Mouse (Mus musculus) lung, postnatal 25 days (tissue): ENCODE data around the gene Car8.

ENCODE experiments used
- DNase-seq: peaks from one replicate; pipeline ENCODE4 v3.0.0; 2022; ENCODE audit warnings: low spot score

Car8 gene

DNA sequence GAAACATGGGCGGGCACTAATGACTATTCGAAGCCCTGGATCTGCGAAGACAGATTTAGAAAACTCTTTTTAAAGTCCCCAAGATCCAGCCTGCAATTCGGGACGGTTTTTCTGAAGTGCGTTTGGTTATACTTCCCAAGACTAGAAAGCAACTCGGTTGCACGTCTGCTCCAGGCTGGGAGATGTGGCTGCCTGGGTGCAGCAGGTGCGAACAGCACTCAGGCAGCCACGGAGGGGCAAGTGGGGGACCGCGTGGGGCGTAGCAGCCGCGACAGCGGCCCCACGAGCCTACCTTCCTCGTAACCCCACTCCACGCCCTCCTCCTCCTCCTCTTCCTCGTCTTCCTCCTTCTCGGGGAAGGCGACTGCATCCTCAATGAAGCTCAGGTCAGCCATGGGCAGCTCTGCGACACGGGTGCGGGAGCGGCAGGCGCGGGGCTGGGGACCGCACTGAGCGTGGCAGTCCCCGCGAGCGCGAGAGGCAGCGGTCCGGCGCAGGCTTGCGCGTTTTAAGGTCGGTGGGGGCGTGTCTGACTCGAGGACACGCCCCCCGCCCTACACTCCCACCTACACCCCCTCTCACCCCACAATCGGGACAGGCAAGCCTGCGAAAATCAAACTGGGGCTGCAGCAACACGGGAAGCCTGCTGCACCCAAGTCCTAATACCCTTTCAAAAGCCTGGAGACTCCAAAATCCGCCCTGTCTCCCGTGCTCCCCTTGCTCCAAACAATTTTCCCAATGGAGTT, at the start of gene Car8:
Car8 (minus strand) TSS at position 482 of the 746 bp plus-strand sequence.
- peak; percentile 20 for DNase-seq

DNA sequence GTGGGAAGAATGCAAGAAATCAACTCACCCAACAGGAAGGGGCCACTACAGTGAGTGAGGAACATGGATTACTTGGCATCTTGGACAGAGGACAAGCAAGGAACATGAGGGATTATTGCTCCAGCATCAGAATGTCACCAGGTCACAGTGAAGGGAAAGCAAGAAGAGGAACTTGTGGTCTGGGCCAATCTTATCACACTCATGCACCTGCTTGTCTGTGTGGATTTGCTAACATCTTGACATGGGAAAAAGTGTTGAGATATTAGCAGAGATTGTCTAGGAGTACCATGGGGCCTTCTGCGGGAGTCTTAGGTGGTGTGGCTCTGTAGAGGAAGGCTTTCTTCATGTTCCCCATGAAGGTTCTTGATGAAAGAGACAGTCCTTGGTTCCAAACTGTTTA, 46.1 kb upstream of the Car8 start:
- no peak for DNase-seq

DNA sequence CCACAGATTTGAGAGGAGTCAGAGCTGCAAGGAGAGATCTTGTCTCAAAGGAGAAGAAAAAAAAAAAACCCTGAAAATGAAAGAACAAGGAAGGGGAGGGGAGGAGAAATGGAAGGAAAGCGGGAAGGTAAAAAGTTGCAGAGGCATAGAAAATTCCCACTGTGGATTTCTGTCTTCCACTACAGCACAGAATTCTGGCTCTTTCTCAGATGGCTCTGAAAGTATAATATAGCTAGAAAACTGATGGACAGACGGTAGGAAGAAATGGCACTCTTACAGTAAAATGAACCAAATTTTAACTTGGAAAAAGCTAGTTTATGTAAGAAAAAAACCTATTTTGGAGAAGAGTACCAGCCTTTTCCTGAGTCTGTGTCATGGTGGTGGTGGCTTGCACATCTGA, 39.3 kb upstream of the Car8 start:
- DNase-seq: no peak

DNA sequence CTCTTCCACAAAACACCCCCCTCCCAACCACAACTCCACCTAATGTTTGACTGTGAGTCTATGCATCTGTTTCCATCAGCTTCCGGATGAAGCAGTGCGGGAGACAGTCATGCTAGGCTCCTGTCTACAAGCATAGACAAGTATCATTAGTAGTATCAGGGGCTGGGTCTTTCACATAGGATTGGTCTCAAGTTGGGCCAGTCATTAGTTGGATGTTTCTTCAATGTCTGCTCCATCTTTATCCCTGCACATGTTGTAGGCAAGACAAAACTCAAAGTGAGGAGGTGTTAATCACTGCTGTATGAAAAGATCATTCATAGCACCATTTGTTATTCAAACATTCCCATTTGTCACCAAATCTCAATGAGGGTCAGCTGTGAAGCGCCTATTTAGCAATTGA, 11.0 kb upstream of the Car8 start:
- no peak for DNase-seq

DNA sequence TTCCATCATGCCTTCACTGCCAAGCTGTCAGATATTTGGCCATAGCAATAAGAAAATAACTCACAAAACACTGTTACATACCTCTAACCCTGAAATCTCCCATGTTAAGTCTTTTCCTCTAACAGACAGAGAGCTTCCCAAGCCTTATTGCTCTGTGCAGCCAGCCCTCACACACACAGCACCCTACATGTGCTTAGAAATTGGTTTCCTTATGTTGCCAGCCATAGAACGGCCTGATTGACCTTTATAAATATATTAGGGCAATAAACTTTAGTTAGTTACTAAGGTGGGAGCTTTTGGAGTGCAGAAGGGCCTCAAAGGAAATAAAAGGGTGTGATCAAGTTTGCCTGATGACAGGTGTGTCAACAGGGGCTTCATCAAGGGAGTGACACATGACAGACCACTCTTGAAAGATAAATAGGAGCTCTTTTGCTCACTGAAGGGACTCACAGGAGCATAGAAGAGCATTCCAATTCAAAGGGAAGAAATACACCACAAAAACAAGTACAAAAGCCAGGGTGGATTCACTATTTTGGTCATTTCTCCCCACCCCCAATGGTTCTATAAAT, 6.7 kb upstream of the Car8 start:
- no peak for DNase-seq

DNA sequence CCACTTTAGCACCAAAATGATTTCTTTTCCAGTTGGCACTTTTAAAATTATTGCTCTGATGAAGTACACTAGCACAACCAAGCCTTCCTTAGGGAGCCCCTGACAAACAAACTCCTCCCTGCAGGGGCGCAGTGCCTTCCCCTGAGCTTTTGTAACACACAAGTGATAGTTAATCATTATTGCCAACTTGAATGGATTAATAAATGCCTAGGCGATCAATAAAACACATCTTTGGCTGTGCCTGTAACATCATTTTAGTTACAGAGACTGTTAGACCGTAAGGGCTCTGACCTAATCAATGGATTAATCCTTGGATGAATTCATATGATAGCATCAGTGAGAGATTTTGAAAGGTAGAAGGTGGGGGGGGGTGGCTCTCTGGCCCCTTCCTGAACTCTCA, 6.2 kb upstream of the Car8 start:
- no peak for DNase-seq

DNA sequence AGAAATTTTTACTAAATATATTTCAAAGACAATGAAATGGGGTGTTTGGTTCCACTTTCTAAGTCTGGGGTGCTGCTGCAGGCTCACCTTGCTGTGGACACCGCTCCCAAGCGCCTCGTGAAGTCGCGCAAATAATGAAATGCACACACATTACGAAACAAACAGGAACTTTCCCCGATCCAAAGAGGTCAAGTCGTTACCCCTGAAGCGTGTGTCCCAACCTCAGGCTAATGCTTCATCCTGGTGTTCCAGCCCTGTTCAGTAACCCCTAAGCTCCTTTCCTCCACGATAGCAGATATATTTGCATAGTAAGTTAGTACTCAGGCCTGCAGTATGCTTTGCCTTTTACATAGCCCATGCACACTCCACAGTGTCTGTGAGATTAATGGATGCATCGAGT, 858 bp upstream of the Car8 start:
- DNase-seq: peak; percentile 66

DNA sequence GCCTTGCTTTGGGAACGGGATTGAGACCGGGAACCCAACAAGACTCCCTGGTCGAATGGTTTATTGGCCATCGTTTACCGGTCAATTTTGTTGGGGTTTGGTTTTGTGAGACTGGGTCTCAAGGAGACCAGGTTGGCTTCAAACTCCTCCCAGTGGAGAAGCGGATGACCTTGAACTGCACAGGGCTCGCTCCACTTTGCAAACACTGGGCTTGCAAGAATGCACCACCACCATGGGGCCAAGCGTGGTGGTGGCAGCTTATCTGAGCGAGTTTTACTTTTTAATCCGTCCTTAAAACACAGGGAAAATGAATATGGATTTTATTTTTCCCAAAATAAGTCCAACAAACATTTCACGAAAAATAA, 447 bp upstream of the Car8 start:
- DNase-seq: no peak

DNA sequence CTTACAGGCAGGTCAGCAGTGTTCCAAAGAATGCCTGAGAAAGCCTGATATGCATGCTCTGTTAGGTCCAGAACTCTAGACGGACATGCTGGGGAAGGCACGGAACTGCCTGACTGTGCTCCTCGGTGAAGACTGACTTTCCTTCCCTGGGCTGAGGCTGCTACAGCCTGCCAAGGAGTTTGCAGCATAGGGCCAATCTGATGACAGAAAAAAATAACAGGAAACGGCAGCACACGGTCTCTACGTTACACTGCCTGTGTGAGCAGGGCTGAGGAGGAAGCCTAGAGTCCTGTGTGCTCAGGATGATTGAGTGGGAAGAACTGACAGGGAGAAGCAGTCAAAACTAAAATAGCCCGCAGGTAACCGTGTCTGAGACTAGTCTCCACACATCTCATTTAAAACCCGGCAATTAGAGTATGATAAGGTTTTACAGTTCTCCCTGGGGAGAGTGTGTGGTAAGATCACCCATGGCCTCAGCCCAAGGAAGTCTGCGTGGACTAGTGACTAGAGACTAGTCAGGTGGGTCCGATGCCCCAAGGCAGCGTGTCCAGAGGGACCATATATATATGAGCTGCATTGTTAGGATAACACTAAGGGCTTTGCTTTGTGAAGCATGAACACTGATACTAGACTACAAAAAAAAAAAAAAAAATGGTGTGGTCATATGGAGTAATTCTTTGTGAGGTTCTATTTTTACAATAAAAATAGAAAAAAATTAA, 6.3 kb downstream of the Car8 start:
- peak; percentile 20 for DNase-seq

DNA sequence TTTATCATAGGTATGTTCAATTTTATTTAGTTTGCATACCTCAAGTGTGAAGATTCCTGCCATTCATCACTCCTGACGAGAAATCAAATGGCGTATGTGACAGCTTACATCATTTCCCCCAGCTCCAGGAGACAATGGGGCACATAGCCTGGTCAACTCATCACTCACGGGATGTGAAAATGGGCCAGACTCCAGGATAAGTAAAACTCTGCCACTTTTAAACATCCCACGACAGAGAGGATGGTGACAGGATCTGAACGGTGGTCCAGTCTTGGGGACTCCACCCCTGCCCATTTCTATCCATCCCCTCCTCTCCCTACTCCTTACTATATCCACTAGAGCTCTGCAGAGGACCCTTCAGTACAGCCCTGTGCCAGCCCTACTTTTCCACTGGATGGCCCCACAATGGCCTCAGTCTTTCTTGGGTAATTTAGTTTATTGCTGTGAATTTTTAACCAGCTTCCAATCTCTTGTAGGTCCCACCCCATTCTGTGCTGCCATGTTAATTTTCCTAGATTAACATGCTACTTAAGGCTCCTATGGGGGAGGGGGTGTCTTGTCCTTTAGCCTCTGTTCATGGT, 7.5 kb downstream of the Car8 start:
- no peak for DNase-seq

DNA sequence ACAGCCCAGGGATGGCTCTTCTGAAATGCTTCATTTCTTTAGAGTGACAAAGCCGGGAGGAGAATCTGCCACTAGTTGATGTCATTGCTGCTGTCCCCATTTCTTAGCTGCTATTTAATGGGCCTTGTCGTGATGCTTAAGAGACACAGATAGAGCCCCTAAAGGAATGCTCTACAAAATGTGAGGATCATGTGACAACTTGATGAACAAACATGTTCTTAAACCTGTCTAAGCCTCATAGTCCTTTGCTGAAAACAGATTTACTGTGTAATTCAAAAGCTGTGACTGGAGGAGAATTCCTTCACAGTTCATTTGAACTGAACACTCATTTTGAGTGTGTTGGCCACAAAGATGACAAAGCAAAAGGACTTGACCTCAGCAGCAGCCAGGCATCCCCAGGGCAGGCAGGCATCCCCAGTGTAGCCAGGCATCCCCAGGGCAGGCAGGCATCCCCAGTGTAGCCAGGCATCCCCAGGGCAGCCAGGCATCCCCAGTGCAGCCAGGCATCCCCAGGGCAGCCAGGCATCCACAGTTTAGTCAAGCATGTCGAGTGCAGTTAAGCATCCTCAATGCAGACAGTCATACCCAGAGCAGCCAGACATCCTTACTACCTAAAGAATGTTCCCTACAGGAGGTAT, 9.1 kb downstream of the Car8 start:
- no peak for DNase-seq

DNA sequence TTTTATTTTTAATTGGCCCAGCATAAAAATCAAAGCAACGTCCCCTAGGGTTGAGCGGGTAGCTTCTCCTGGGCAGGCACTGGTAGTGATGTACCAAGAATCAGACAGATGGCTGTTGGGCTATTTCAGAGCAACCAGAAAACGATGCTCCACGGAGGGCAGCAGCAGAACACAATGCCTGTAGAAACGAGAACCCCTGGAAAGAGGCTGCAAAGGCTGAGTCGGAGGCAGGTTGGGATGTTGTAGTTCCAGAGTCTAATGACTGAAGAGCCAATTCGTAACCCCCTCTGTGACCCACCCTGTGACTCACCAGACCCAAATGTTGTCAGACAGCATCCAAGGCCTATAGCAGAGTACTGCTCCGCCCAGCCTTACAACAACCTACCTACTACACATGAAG, 19.9 kb downstream of the Car8 start:
- DNase-seq: no peak

DNA sequence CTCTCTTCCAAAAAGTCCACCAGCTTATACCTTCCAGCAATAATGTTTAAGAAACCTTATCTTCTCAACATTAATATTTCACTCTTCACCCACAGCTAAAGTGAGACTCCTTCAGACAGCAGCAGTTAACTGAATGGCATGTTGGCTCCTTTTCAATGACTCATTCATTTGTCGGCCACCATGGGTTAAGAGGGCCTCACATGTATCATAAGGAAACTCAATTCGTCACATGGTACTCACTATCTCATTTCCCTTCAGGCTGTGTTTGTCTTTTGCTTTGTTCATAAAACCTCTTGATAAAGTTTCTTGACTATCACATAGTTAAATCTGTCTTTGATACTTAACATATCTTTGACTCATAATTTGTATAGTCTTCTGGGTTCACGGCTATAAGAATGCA, 20.8 kb downstream of the Car8 start:
- DNase-seq: no peak

DNA sequence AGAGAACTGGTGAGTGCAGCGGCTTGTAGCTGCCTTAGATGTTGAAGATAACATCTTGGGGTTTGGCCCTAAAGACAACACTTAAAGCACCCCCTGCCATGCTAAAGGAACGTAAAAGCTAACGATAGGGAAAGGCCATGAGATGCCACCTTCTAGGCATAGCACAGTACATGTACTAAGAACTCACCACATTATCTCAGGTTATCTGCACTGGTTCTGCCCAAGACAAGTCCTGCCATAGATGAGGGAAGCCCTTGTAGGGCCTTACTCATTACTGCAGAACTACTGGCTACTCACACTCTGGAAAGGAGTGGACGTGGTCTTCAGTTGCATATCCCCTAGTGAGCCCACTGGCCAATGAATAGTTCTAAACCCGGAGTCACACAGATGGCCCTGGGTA, 21.6 kb downstream of the Car8 start:
- DNase-seq: no peak

DNA sequence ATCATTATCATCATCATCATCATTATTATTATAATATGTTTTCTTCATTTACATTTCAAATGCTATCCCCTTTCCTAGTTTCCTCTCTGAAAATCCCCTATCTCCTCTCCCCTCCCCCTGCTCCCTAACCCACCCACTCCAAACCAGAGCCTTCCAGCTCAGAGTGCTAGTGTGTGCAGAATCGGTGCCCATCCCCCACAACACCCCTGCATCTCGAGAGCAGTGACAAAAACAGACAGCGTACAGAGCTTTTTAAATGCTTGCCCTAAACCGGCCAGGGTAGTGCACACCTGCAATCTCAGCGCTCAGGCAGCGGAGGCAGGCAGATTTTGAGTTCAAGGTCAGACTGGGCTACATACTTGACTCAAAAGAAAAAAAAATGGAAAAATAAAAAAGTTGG, 22.3 kb downstream of the Car8 start:
- no peak for DNase-seq

DNA sequence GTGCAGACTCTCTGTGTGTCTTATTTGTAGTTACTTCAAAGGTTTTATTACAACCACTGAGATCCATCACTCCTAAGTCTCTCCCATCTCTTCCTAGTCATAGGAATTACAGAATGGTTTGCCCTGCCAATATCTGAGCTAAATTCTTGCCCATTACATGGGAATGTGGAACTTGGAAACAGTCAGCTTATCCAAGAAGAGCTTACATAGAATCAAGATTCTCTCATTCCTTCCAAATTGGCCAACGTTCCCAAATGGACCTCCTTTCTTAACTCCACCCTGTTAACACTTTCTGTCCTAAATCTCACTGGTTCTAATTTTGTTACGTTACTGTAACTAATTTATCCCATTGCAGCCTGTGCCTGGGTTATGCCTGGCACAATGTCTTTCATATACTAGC, 25.2 kb downstream of the Car8 start:
- no peak for DNase-seq

DNA sequence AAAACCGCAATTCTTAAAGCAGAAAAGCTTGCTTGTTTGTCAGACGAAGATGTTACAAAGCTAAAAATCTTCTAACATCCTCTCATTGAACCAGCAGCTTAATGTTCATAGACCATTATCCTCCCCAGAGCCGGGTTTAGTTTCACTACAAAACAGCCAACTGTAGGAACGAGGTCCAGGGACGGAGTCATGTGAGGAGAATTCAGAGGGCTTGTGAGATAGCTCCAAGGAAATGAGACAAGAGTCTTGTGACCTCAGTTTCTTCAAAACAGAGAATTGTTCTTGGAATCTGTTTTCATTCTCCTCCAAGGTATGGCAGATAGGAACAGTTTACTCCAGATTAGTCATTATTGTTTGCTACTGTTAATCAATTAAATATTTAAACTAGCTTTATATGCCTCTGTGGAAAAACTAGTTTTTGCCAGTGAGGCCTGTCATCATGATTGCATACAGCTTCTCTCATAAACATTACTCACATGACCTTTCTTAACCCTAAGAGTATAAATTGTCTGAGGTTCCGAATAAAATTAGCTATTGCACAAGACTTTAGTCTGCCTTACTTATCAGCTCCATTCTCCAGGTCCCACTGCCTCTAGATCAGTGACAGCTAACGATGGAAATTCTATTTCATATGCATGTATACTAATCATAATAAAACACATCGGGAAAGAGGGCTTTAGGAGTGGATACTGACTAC, 25.8 kb downstream of the Car8 start:
- no peak for DNase-seq

DNA sequence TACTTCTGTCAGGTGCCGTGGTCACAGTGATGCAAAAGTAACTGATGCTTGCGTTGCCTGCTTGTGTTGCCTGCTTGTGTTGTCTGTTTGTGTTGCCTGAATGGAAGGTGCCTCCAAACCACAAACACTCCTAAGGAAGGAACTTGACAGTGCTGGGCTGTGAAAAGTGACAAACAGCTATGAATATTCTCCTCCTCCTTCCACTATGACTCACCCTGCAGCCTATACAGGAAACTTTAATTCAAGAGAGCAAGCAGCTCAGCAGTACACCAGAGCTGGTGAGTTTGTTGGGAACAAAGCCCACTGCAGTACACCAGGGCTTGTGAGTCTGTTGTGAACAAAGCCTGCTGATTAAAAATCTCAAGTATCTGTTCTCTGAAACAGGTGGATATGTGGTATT, 28.4 kb downstream of the Car8 start:
- DNase-seq: no peak

DNA sequence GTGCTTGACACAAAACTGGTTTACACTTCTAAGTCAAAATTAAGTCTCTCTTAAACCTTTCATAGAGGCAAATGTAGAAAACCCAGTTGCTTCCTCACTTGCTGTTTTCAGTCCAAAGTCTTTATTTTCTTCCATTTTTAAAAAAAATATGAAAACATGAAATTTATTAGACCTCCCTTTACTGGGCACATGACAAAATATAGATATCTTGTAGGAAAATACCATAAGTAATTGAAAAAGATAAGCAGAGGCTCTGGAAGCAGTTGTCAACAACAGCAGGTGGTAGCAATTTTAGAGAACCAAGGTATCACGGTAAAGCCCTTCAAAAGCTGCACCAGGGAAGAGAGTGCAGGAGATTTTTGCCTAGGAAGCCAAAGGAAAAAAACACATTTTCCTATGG, 30.9 kb downstream of the Car8 start:
- DNase-seq: no peak

DNA sequence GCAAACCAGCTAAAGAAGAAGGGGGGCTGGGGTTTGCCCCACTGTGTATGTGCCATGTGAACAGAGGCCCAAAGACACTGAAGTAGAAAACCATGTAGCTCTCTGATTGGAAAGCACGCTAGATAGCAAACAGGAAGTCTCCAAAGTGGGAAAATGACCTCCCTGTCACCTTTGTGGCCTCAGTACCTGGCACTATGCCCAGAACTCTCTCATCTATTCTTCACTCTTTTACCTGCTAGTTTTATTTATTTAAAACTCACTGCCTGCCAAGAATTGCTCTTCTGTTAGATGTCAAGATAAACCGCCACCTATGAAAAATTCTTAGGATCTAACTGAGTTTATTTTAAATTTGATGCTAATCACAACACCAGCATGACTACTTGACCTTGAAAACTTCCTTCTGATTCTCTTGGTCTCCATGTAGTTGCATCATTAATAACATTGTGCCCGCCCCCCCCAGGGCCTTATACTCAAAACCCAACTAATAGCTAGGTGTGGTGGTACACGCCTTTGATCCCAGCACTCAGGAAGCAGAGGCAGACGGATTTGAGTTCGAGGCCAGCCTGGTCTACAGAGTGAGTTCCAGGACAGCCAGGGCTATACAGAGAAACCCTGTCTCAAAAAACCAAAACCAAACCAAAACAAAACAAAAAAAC, 31.8 kb downstream of the Car8 start:
- DNase-seq: peak; percentile 69

DNA sequence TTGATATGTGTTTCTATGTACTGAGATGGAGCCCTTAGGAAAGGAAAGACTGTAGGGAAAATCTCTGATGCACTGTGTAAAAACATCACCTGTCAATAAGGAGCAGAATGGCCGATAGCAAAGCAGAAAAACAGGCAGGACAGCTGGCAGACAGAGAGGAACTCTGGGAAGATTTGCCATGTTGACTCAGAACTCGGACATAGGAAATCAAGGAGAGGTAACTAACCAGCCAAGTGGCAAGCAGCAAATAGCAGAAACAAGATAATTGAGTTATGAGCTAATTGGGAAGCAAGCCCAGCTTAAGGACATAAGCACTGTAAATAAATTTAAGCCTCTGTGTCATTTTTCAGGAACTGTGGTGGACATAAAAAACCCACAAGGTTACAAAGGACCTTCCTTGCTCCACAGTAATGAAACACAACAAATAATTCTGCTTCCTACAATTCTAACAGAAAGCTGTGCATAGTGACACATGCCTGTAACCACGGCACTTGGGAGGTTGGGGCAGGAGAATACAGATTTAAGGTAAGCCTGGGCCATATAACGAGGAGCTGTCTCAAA, 33.7 kb downstream of the Car8 start:
- no peak for DNase-seq
